Mouse (Mus musculus): Measurements from ENCODE around the gene Cdca5. TPM values are rescaled to one million over a fixed set of nuclear protein-coding genes. Genes with fewer than 3 reads are reported as not detected.

Cdca5 gene
- polyA plus RNA-seq, 2 experiments = 23.1 to 30.9 TPM

GRCm38 (mm10) chr19:6056696-6057095 is 28.1 kb upstream of the Cdca5 start:
- Histone ChIP-seq H3K4me1 (replicated peaks; ENCODE audit: control insufficient read depth in 2 of 2, insufficient read depth in 2 of 2, low read length in 1 of 2) (peaks cover 16 to 17% of the 10 kb centered on the region in 2 experiments), H3K27me3 (ENCODE audit: control insufficient read depth, insufficient read depth, low read length) (no peaks in the 10 kb centered on the region), H3K27ac (no peak overlapping the region), H3K9me3 (ENCODE audit: control insufficient read depth, low read length) (no peaks in the 10 kb centered on the region), H3K36me3 (replicated peaks; ENCODE audit: control insufficient read depth, insufficient read depth, low read depth) (peaks cover 62% of the 10 kb centered on the region), H3K4me2 (ENCODE audit: low read depth) (peak overlapping the region; percentile 81), H3K9ac (replicated peaks) (peak overlapping the region; percentile 78), H3K4me3 (ENCODE audit: insufficient read depth in 1 of 2, low read depth in 2 of 2, low read length in 2 of 2) (peak overlapping the region; percentile 71 to 97)
- TF ChIP-seq CTCF (IDR thresholded peaks at IDR 0.05; ENCODE audit: low read depth) (no peak), EP300 (IDR thresholded peaks at IDR 0.05; ENCODE audit: low read depth) (no peak)
- DNase-seq (ENCODE audit: low read depth in 3 of 3, low spot score in 3 of 3) = no peak
- ATAC-seq (ENCODE audit: insufficient read depth) = no peak
- WGBS (ENCODE audit: insufficient replicate concordance) = 40% methylated on average over 4 of the region's 4 CpGs

- H3K4me3 ChIP-seq (ENCODE audit: insufficient read depth in 1 of 2, low read depth in 2 of 2, low read length in 2 of 2) = peak within 1 kb of the TSS; percentile 82 to 97
- peak within 1 kb of the TSS; percentile 96 for H3K9ac ChIP-seq (replicated peaks)
- peaks cover 20 to 21% of the 10 kb centered on the region in 2 experiments for H3K4me1 ChIP-seq (replicated peaks; ENCODE audit: control insufficient read depth in 2 of 2, insufficient read depth in 2 of 2, low read length in 1 of 2)
- H3K27ac ChIP-seq = peak within 1 kb of the TSS; percentile 76
- peak; percentile 78 for ATAC-seq (ENCODE audit: insufficient read depth)
- no peaks in the 10 kb centered on the region for H3K27me3 ChIP-seq (ENCODE audit: control insufficient read depth, insufficient read depth, low read length)
- peak; percentile 91 to 95 (median 93) for DNase-seq (ENCODE audit: low read depth in 3 of 3, low spot score in 3 of 3)
- H3K36me3 ChIP-seq (replicated peaks; ENCODE audit: control insufficient read depth, insufficient read depth, low read depth) = peaks cover 54% of the 10 kb centered on the region
- under 1% methylated on average over 63 of the region's 63 CpGs for WGBS (ENCODE audit: insufficient replicate concordance)
- H3K9me3 ChIP-seq (ENCODE audit: control insufficient read depth, low read length) = no peaks in the 10 kb centered on the region
- peak within 1 kb of the TSS; percentile 91 for H3K4me2 ChIP-seq (ENCODE audit: low read depth)
- no peak for TF ChIP-seq CTCF (IDR thresholded peaks at IDR 0.05; ENCODE audit: low read depth)
- no peak for TF ChIP-seq EP300 (IDR thresholded peaks at IDR 0.05; ENCODE audit: low read depth)
Measured at GRCm38 (mm10) chr19:6057313-6058096, 27.3 kb upstream of the Cdca5 start, which contains the start of the genes Mrpl49 and Fau. TSS of gene Mrpl49 (minus strand) at chr19:6057785. TSS of gene Fau (plus strand) at chr19:6057844.

- ATAC-seq (ENCODE audit: insufficient read depth) (no peak), DNase-seq (ENCODE audit: low read depth in 3 of 3, low spot score in 3 of 3) (no peak)
- peak overlapping the region; percentile 82 to 97 for H3K4me3 ChIP-seq (ENCODE audit: insufficient read depth in 1 of 2, low read depth in 2 of 2, low read length in 2 of 2)
- H3K27ac ChIP-seq = peak overlapping the region; percentile 76
- peaks cover 45% of the 10 kb centered on the region for H3K36me3 ChIP-seq (replicated peaks; ENCODE audit: control insufficient read depth, insufficient read depth, low read depth)
- no peaks in the 10 kb centered on the region for H3K27me3 ChIP-seq (ENCODE audit: control insufficient read depth, insufficient read depth, low read length)
- peaks cover 22 to 24% of the 10 kb centered on the region in 2 experiments for H3K4me1 ChIP-seq (replicated peaks; ENCODE audit: control insufficient read depth in 2 of 2, insufficient read depth in 2 of 2, low read length in 1 of 2)
- peak overlapping the region; percentile 96 for H3K9ac ChIP-seq (replicated peaks)
- TF ChIP-seq CTCF (IDR thresholded peaks at IDR 0.05; ENCODE audit: low read depth) (no peak), EP300 (IDR thresholded peaks at IDR 0.05; ENCODE audit: low read depth) (no peak)
- 20% methylated on average over 5 of the region's 5 CpGs for WGBS (ENCODE audit: insufficient replicate concordance)
- peak overlapping the region; percentile 91 for H3K4me2 ChIP-seq (ENCODE audit: low read depth)
- H3K9me3 ChIP-seq (ENCODE audit: control insufficient read depth, low read length) = no peaks in the 10 kb centered on the region
Measured at GRCm38 (mm10) chr19:6058513-6058912, 26.3 kb upstream of the Cdca5 start.

DNA sequence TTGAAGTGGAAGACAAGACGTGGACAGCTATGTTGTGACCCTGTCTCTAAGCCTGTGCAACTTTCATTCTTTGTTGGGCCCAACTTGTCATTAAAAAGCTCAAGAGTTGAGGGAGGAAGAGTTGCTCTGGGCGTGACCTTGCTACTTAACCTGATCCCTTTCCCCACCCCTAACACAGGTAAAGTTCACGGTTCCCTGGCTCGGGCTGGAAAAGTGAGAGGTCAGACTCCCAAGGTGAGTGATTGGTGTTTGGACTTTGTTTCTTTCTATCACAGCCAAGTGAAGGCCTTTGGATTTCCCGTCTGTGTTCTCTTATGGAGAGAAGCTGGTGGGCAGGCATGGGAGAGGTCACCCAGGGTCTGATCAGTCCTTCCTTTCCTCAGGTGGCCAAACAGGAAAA is 25.8 kb upstream of the Cdca5 start:
- Histone ChIP-seq H3K9ac (replicated peaks) (peak overlapping the region; percentile 96), H3K36me3 (replicated peaks; ENCODE audit: control insufficient read depth, insufficient read depth, low read depth) (peaks cover 41% of the 10 kb centered on the region), H3K4me3 (ENCODE audit: insufficient read depth in 1 of 2, low read depth in 2 of 2, low read length in 2 of 2) (peak overlapping the region; percentile 82 to 97), H3K4me1 (replicated peaks; ENCODE audit: control insufficient read depth in 2 of 2, insufficient read depth in 2 of 2, low read length in 1 of 2) (peaks cover 22 to 24% of the 10 kb centered on the region in 2 experiments), H3K27ac (peak overlapping the region; percentile 76), H3K4me2 (ENCODE audit: low read depth) (peak overlapping the region; percentile 91), H3K27me3 (ENCODE audit: control insufficient read depth, insufficient read depth, low read length) (no peaks in the 10 kb centered on the region), H3K9me3 (ENCODE audit: control insufficient read depth, low read length) (no peaks in the 10 kb centered on the region)
- ATAC-seq (ENCODE audit: insufficient read depth) (no peak), DNase-seq (ENCODE audit: low read depth in 3 of 3, low spot score in 3 of 3) (no peak)
- 60% methylated on average over 5 of the region's 5 CpGs for WGBS (ENCODE audit: insufficient replicate concordance)
- TF ChIP-seq CTCF (IDR thresholded peaks at IDR 0.05; ENCODE audit: low read depth) (no peak), EP300 (IDR thresholded peaks at IDR 0.05; ENCODE audit: low read depth) (no peak)

DNA sequence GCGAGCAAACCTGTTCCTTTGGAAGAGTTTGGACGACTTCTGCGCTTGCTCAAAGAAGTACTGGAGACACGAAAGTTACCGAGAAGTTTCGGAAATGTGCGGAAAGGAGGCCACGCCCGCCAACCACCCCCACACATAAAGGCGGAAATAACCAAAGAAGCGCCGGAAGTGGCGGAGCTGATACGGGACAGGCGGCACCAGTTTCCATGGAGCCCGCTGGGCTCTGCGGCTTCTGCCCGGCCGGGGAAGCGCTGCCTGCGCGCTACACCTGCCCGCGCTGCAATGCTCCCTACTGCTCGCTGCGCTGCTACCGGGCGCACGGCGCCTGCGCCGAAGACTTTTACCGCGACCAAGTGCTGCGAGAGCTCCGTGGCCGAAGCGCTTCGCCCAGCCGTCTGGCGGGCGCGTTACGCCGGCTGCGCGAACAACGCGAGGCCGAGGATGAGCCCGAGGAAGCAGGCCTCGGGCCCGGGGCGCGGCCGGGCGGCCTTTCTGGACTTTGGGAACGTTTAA is 23.7 kb upstream of the Cdca5 start, which contains the start of gene Znhit2:
Znhit2 (plus strand) TSS at position 172 of the 513 bp plus-strand sequence.
- TF ChIP-seq EP300 (IDR thresholded peaks at IDR 0.05; ENCODE audit: low read depth) = peak; percentile 14; the same call in 1 of the 2 replicates
- peak; percentile 31 for TF ChIP-seq CTCF (IDR thresholded peaks at IDR 0.05; ENCODE audit: low read depth)
- WGBS (ENCODE audit: insufficient replicate concordance) = under 1% methylated on average over 58 of the region's 58 CpGs
- Histone ChIP-seq H3K9me3 (ENCODE audit: control insufficient read depth, low read length) (no peaks in the 10 kb centered on the region), H3K4me3 (ENCODE audit: insufficient read depth in 1 of 2, low read depth in 2 of 2, low read length in 2 of 2) (peak within 1 kb of the TSS; percentile 66 to 97), H3K27ac (peak within 1 kb of the TSS; percentile 94), H3K36me3 (replicated peaks; ENCODE audit: control insufficient read depth, insufficient read depth, low read depth) (peaks cover 24% of the 10 kb centered on the region), H3K4me1 (replicated peaks; ENCODE audit: control insufficient read depth in 2 of 2, insufficient read depth in 2 of 2, low read length in 1 of 2) (peaks cover 22 to 24% of the 10 kb centered on the region in 2 experiments), H3K27me3 (ENCODE audit: control insufficient read depth, insufficient read depth, low read length) (no peaks in the 10 kb centered on the region), H3K9ac (replicated peaks) (peak within 1 kb of the TSS; percentile 92), H3K4me2 (ENCODE audit: low read depth) (peak within 1 kb of the TSS; percentile 86)
- DNase-seq (ENCODE audit: low read depth in 3 of 3, low spot score in 3 of 3) (peak; percentile 91), ATAC-seq (ENCODE audit: insufficient read depth) (peak; percentile 69)

Measured in liver, embryonic 14.5 days (tissue).